Mouse (Mus musculus) CH12.LX (cell line): ENCODE measurements at regions not wholly inside any gene's neighbourhood (a gene's known extent, or its start where the extent isn't known, plus 50 kb on each side); places are given as distances from the start of the nearest gene placed in this dataset.

Experiments used
- CTCF ChIP-seq, 2 experiments: IDR thresholded peaks in 1 of 2; conservative IDR thresholded peaks in 1 of 2; 2 replicates each; pipeline ENCODE4 v1.5.1; 2011 to 2012; ENCODE audit warnings: low read depth in 2 of 2, low read length in 2 of 2, improper control_type of control experiment in 1 of 2, inconsistent platforms in 1 of 2, mild to moderate bottlenecking in 1 of 2, moderate library complexity in 1 of 2
- EP300 ChIP-seq: IDR thresholded peaks from 2 replicates; pipeline ENCODE4 v1.6.1; 2011; ENCODE audit warnings: low read length, improper control_type of control experiment
- KAT2A ChIP-seq: IDR thresholded peaks from 2 replicates; pipeline ENCODE4 v1.6.1; 2012; ENCODE audit warnings: low read length, improper control_type of control experiment, inconsistent platforms; ENCODE audit not compliant: insufficient replicate concordance
- POLR2AphosphoS2 ChIP-seq: IDR thresholded peaks from 2 replicates; pipeline ENCODE4 v1.6.1; 2011; ENCODE audit warnings: low read depth, low read length, improper control_type of control experiment

GRCm38 (mm10) chr6:103196838-103197237, 313.5 kb upstream of the Chl1 start:
- TF ChIP-seq EP300 (no peak), POLR2AphosphoS2 (no peak), KAT2A (no peak), CTCF (conservative IDR thresholded peaks at IDR 0.05 in 1 of 2, IDR thresholded peaks at IDR 0.05 in 1 of 2; ENCODE audit: low read depth in 2 of 2, low read length in 2 of 2) (no peak)
